Mouse (Mus musculus) liver, adult (tissue): ENCODE measurements around the gene Zfp704.

Source experiments
- GATA4 ChIP-seq: IDR thresholded peaks from 2 replicates; pipeline ENCODE4 v1.6.1; 2014; ENCODE audit warnings: mild to moderate bottlenecking, low read length; ENCODE audit not compliant: insufficient replicate concordance

The Zfp704 gene

GRCm38 (mm10) chr3:9605784-9606706, 3.8 kb downstream of the Zfp704 start:
- no peak for TF ChIP-seq GATA4

- TF ChIP-seq GATA4 = no peak
Observed at GRCm38 (mm10) chr3:9604941-9605340, 4.9 kb downstream of the Zfp704 start.

GRCm38 (mm10) chr3:9603866-9604265, 6.0 kb downstream of the Zfp704 start:
- TF ChIP-seq GATA4 = no peak

- no peak for TF ChIP-seq GATA4
Observed at GRCm38 (mm10) chr3:9600577-9600976, 9.3 kb downstream of the Zfp704 start.

- TF ChIP-seq GATA4 = no peak
Observed at GRCm38 (mm10) chr3:9599738-9600410, 10.0 kb downstream of the Zfp704 start.

- TF ChIP-seq GATA4 = no peak
Observed at GRCm38 (mm10) chr3:9598061-9598460, 11.8 kb downstream of the Zfp704 start.

- no peak for TF ChIP-seq GATA4
Observed at GRCm38 (mm10) chr3:9594457-9594856, 15.4 kb downstream of the Zfp704 start.

GRCm38 (mm10) chr3:9593832-9594231, 16.1 kb downstream of the Zfp704 start:
- TF ChIP-seq GATA4 = no peak

- TF ChIP-seq GATA4 = no peak
Observed at GRCm38 (mm10) chr3:9591416-9592110, 18.3 kb downstream of the Zfp704 start.

GRCm38 (mm10) chr3:9588635-9589034, 21.2 kb downstream of the Zfp704 start:
- TF ChIP-seq GATA4 = no peak

- no peak for TF ChIP-seq GATA4
Observed at GRCm38 (mm10) chr3:9587304-9587703, 22.6 kb downstream of the Zfp704 start.

- TF ChIP-seq GATA4 = no peak
Observed at GRCm38 (mm10) chr3:9583516-9583915, 26.4 kb downstream of the Zfp704 start.

- TF ChIP-seq GATA4 = no peak
Observed at GRCm38 (mm10) chr3:9580952-9581798, 28.7 kb downstream of the Zfp704 start.

GRCm38 (mm10) chr3:9580102-9580501, 29.8 kb downstream of the Zfp704 start:
- TF ChIP-seq GATA4 = no peak
